Mouse (Mus musculus): ENCODE results near the gene Myo5c. TPM values are rescaled to one million over a fixed set of nuclear protein-coding genes. Genes with fewer than 3 reads are reported as not detected.

Myo5c gene
- total RNA-seq, 1 experiment from 2014 or later, result 4.8 TPM

DNA sequence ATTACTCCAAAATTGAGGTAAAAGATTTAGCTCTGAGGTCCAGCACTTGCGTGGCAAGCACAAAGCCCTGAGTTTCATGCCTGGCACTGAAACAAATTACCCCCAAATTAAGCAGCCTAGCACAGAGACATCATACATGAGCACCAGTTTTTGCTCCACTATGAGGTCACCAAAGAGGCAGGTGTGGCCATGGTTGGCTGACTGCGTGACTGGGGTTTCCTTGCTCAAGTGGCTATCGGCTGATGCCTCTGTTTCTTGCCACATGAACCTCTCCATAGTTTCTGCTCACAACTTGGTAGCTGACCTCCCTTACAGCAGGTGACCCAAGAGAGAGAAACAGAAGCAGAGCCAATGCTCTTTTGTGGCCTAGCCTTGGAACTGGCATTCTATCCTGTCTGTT lies 96.2 kb downstream of the Myo5c start:
- no peak for DNase-seq

DNA sequence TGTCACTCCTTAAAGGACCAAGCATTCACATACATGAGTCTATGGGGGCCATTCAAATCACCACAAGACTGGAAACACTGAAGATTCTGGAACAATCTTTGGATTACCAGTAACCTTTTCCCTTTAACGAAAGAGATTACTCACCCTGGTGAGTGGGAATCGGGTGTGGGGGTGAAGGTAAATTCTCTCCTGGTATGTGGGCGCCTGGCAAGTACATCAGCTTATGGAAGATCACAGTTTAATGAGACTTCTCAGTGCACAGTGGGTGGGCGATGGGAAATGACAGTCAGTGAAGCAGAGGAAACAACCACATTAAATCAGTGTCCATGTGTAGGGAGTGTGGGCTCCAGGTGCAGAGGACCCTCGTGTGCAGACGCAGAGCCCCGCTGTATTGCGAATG lies 99.0 kb downstream of the Myo5c start:
- no peak for DNase-seq

DNA sequence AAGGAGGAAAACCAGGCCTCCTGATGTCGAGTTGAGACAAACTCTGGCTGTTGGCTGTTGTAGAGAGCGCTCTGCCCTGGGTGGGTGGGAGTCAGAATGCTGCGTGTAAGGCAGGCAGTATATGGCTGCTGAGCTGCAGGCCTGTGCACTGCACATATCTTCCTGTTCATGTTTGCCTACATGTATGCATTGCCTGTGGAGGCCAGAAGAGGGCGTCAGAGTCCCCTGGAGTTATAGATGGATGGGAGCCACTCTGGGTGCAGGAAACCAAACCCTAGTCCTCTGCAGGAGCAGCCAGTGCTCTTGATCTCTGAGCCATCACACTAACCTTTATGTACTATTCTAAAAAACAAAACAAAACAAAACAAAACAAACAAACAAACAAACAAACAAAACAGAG lies 102.6 kb downstream of the Myo5c start:
- DNase-seq, result no peak

DNA sequence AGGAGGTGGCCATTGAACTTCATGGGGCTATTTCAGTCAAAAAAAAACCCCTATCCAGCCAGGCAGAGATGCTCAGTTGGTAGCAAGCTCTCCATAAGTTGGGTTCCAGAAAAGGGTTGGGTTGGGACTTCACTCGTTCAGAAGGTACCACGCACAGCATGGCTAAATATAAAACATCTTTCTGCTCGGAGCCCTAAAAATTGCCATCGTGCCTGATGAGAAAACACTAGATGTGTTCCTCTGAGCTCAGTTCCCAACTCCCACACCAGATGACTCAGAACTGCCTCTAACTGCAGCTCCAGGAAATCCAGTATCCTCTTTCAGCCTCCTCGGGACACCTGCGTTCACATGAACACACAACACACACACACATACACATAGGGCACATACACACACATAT lies 106.2 kb downstream of the Myo5c start:
- DNase-seq, result no peak

DNA sequence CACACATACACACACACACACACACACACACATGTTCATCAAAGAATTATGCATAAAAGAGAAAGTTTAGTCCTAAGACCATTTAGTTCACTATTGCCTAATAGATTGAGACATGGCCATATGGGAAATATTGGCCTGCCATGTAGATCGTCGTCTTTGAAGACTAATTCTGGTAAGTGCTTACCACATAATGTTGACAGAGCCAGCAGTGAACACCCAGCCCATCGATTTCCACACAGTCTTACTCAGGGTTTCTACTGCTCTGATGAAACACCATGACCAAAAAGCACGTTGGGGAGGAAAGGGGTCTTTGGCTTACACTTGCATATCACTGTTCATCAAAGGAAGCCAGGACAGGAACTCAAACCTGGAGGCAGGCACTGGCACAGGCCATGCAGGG lies 110.6 kb downstream of the Myo5c start:
- no peak for DNase-seq

DNA sequence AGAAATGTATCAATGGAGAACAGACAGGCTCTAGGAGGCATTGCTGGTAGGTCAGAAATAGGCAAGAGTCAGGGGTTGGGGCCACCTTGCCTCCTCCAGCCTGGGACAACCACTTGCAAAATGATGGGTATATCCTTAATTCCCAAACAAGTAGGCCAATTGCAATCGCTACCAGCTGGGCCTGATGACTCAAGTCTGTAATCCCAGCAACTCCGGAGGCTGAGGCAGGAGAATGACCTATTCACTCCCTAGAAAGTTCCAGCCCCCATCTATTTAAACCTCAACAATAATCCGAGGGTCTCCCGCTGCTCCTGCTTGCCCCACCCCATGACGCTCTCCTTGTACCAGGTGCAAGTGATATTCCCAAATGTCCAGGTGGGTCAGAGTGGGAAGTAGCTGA lies 115.6 kb downstream of the Myo5c start, which contains the start of gene Bcl2l10:
Gene Bcl2l10, plus strand, starts transcription at position 301 of the 400 bp plus-strand sequence.
- DNase-seq, result no peak

DNA sequence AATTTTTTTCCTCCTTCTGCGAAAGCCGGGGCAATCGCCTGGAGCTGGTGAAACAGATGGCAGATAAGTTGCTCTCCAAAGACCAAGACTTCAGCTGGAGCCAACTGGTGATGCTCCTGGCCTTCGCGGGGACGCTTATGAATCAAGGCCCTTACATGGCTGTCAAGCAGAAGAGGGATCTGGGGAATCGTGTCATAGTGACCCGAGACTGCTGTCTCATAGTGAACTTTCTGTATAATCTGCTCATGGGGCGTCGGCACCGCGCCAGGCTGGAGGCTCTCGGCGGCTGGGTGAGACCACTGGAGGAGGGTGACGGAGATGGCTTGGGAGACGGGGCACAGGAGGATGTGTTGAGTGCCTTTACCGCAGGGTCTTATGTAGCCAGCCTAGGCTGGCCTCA lies 116.2 kb downstream of the Myo5c start:
- DNase-seq, result no peak

DNA sequence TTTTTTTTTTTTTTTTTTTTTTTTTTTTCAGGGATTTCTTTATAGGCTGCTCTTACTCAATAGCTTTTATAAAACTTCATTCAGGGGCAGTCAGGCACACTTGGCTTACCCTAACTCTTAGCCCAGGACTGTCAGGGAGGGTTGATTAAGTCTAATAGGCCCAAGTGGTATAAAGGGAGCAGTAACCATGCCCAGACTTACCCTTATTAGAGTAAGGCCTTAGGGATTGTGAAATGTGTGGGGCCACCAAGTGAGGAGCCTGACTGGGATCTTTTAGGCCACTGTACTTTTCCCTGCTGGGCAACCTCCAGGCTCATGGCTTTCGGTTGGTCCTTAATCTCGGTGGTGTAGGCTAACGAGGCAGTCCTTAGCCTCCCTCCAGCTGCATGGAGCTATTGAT lies 116.8 kb downstream of the Myo5c start:
- DNase-seq, result no peak

DNA sequence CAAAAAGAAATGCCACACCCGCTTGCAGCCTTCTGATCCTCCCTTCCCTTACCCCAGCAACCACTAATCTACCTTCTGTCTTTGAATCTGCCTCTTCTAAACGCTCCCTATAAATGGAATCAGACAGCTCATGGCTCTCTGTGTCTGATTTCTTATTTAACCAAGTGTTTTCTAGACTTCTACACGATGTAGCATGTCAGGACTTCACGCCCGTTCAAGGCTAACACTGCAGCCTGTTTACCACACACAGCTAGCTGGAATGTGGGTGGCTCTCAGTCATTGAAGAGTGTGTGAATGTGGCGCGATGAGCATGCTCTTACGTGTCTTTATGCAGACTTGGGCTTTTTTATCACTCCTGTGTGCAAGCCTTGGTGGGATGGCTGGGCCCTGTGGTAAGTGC lies 121.3 kb downstream of the Myo5c start:
- no peak for DNase-seq

Other genes starting within 250 kb of the Myo5c start
- 303 and 351 TPM in 2 replicates for gene Arpp19, start 194.4 kb upstream of the Myo5c start, total RNA-seq (2021)
- gene Myo5a, start 161.0 kb upstream of the Myo5c start, total RNA-seq (2021), result 43.7 and 59.3 TPM in 2 replicates
- gene Gnb5, start 74.3 kb downstream of the Myo5c start, total RNA-seq (2021), result 36.7 and 37.3 TPM in 2 replicates
- gene Bcl2l10, start 115.7 kb downstream of the Myo5c start, total RNA-seq (2021), result not detected in 2 replicates
- 35.2 and 35.8 TPM in 2 replicates for gene Mapk6, start 178.0 kb downstream of the Myo5c start, total RNA-seq (2021)
- 19.3 and 26.5 TPM in 2 replicates for gene Leo1, start 209.5 kb downstream of the Myo5c start, total RNA-seq (2021)

Measured in adrenal gland, postnatal 25 days (tissue).